Mouse (Mus musculus): ENCODE results near the gene Gm9745. TPM values are rescaled to one million over a fixed set of nuclear protein-coding genes. Genes with fewer than 3 reads are reported as not detected.
"Not testable (repeated sequence)": the region's sequence is repeated elsewhere in the genome, so short reads cannot be mapped to it uniquely, and the experiment has no call there.

The Gm9745 gene
- total and polyA plus RNA-seq, 2 experiments, result not detected

DNA sequence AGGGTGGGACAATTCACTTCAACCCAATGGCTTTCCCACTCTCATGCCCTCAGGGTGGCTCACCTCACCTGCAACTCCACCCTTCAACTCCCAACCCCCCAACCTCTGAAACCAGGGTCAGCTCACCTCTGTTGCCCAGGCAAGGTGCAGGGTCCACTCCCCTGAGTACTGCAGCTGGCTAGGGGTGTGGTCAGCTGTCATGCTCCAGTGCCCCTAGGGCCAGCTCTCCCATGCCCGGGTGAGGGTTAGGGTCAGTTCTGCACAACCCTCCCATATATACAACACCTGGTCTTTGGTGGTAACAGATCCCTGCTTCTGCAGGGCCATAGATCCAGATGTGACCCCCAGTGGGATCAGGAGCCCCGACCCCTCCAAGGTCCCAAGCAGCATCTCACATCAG, 7.1 kb upstream of the Gm9745 start:
- H3K27ac ChIP-seq (replicated peaks; ENCODE audit: insufficient read depth, low read depth, low read length); H3K36me3 ChIP-seq (ENCODE audit: control insufficient read depth, insufficient read depth, low read length); H3K4me1 ChIP-seq (ENCODE audit: control insufficient read depth, insufficient read depth, low read length); H3K9ac ChIP-seq (ENCODE audit: low read depth, low read length); H3K27me3 ChIP-seq (ENCODE audit: control insufficient read depth, insufficient read depth, low read length); H3K79me2 ChIP-seq (ENCODE audit: control insufficient read depth, insufficient read depth, low read length); DNase-seq (ENCODE audit: extremely low read depth, low read depth, low spot score); H3K4me3 ChIP-seq (ENCODE audit: insufficient read depth, low read depth, low read length): not testable (repeated sequence)
- WGBS, result 90% methylated on average over 2 of the region's 2 CpGs

DNA sequence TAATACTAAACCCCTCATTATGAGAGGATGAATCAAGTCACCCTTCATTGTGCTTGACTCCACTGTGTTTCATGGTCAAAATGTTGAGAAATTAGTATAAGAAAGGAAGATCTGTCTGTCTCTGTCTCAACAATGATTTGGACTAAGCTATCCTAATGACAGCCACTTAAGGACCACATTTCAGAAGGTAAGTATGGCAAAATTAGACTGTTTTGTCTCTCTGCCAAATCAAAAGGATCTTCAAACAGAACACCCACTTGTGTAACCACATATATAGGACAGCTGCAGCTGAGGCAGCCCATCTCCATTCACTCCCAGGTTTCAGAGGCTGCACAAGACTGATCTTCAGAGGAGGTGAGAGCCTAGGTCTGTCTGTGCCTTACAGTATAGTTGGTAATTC, 4.5 kb upstream of the Gm9745 start, which contains the start of gene Idi2:
Gene Idi2 (plus strand): TSS at position 301 of the 400 bp plus-strand sequence.
- DNase-seq (ENCODE audit: extremely low read depth, low read depth, low spot score); H3K9ac ChIP-seq (ENCODE audit: low read depth, low read length); H3K4me1 ChIP-seq (ENCODE audit: control insufficient read depth, insufficient read depth, low read length); H3K27me3 ChIP-seq (ENCODE audit: control insufficient read depth, insufficient read depth, low read length); H3K79me2 ChIP-seq (ENCODE audit: control insufficient read depth, insufficient read depth, low read length); H3K27ac ChIP-seq (replicated peaks; ENCODE audit: insufficient read depth, low read depth, low read length); H3K36me3 ChIP-seq (ENCODE audit: control insufficient read depth, insufficient read depth, low read length); H3K4me3 ChIP-seq (ENCODE audit: insufficient read depth, low read depth, low read length): not testable (repeated sequence)

DNA sequence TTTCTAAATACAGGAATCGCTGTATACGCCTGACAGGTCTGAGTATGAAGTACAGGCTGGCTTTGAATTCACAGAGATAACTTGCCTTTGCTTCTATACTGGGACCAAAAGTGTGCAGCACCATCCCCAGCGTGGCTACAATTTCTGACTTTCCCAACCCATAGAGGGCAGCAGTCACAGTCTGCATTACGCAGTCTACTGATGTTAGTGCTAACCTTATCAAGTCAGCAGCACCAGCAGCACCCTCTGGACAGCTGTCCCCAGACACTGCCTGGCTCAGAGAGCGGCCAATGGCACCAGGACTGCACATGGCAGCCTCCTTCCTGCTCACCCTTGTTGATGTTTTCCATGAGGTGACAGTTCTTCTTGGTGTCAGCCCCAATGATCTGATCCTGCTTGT, 4.2 kb downstream of the Gm9745 start:
- DNase-seq (ENCODE audit: extremely low read depth, low read depth, low spot score); H3K27me3 ChIP-seq (ENCODE audit: control insufficient read depth, insufficient read depth, low read length); H3K9ac ChIP-seq (ENCODE audit: low read depth, low read length); H3K79me2 ChIP-seq (ENCODE audit: control insufficient read depth, insufficient read depth, low read length); H3K4me1 ChIP-seq (ENCODE audit: control insufficient read depth, insufficient read depth, low read length); H3K27ac ChIP-seq (replicated peaks; ENCODE audit: insufficient read depth, low read depth, low read length); H3K4me3 ChIP-seq (ENCODE audit: insufficient read depth, low read depth, low read length); H3K36me3 ChIP-seq (ENCODE audit: control insufficient read depth, insufficient read depth, low read length): not testable (repeated sequence)
- WGBS, result no CpG with 5 or more reads among the region's 5 CpGs

DNA sequence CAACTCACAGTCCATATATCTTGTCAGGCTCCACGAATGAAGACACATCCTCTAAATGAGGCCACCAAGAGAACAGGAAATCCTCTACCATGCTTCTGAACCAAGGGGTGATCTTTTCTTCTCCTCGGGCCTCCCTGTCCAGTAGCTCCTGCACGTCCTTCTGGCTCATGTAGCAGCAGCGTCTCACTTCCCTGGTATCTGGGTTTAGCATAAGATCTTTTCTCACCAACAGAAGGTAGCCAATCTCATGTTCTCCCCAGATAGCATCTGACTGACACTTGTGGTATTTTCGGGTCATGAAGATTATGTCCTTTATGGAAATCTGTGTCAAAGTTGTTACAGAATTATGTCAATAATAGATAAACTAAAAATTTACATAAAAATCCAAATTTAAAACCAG, 6.3 kb downstream of the Gm9745 start:
- not testable (repeated sequence) for H3K27me3 ChIP-seq (ENCODE audit: control insufficient read depth, insufficient read depth, low read length); H3K4me3 ChIP-seq (ENCODE audit: insufficient read depth, low read depth, low read length); H3K9ac ChIP-seq (ENCODE audit: low read depth, low read length); H3K27ac ChIP-seq (replicated peaks; ENCODE audit: insufficient read depth, low read depth, low read length); H3K36me3 ChIP-seq (ENCODE audit: control insufficient read depth, insufficient read depth, low read length); H3K4me1 ChIP-seq (ENCODE audit: control insufficient read depth, insufficient read depth, low read length); H3K79me2 ChIP-seq (ENCODE audit: control insufficient read depth, insufficient read depth, low read length); DNase-seq (ENCODE audit: extremely low read depth, low read depth, low spot score)
- WGBS, result 71% methylated on average over 1 of the region's 5 CpGs

DNA sequence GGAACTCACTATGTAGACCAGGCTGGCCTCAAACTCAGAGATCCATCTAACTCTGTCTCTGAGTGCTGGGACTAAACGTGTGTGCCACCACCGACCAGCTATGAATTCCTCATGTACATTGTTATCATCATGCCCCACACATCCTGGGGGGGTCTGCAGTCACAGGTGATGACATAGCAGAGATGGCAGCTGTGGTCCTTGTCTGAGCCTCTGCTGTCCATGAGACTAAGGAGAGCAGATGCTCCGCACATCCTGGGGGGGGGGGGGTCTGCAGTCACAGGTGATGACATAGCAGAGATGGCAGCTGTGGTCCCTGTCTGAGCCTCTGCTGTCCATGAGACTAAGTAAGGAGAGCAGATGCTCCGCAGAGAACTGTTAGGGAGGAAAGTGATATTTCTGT, 6.9 kb downstream of the Gm9745 start:
- not testable (repeated sequence) for H3K9ac ChIP-seq (ENCODE audit: low read depth, low read length); H3K79me2 ChIP-seq (ENCODE audit: control insufficient read depth, insufficient read depth, low read length); H3K27ac ChIP-seq (replicated peaks; ENCODE audit: insufficient read depth, low read depth, low read length); H3K4me1 ChIP-seq (ENCODE audit: control insufficient read depth, insufficient read depth, low read length); DNase-seq (ENCODE audit: extremely low read depth, low read depth, low spot score); H3K36me3 ChIP-seq (ENCODE audit: control insufficient read depth, insufficient read depth, low read length); H3K27me3 ChIP-seq (ENCODE audit: control insufficient read depth, insufficient read depth, low read length); H3K4me3 ChIP-seq (ENCODE audit: insufficient read depth, low read depth, low read length)
- 79% methylated on average over 4 of the region's 4 CpGs for WGBS

DNA sequence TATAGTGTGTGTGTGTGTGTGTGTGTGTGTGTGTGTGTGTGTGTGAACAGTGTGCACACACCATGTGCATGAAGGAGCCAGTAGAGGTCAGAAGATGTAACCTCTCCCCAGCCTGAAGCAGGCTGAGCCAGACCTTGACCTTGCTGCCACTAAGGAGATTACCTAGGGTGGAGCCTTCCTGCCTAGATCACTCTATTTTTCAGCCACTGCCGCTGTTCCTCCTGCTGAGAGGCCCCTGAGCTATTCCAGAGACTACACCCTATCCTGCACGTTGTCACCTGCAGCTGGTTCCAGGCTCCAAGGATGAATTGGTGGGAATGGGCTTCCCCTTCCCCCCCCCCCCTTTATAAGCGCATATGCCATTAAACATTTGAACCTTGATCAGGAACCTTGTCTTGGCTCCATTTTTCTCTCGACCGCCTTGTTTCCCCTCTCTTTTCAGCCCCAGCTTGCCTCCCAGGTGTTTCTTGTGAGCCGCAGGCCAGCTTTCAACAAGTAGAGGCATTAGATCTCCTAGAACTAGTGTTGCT, 10.4 kb downstream of the Gm9745 start:
- not testable (repeated sequence) for H3K4me1 ChIP-seq (ENCODE audit: control insufficient read depth, insufficient read depth, low read length); H3K79me2 ChIP-seq (ENCODE audit: control insufficient read depth, insufficient read depth, low read length); DNase-seq (ENCODE audit: extremely low read depth, low read depth, low spot score); H3K27ac ChIP-seq (replicated peaks; ENCODE audit: insufficient read depth, low read depth, low read length); H3K36me3 ChIP-seq (ENCODE audit: control insufficient read depth, insufficient read depth, low read length); H3K27me3 ChIP-seq (ENCODE audit: control insufficient read depth, insufficient read depth, low read length); H3K4me3 ChIP-seq (ENCODE audit: insufficient read depth, low read depth, low read length); H3K9ac ChIP-seq (ENCODE audit: low read depth, low read length)
- WGBS, result 75% methylated on average over 6 of the region's 6 CpGs

DNA sequence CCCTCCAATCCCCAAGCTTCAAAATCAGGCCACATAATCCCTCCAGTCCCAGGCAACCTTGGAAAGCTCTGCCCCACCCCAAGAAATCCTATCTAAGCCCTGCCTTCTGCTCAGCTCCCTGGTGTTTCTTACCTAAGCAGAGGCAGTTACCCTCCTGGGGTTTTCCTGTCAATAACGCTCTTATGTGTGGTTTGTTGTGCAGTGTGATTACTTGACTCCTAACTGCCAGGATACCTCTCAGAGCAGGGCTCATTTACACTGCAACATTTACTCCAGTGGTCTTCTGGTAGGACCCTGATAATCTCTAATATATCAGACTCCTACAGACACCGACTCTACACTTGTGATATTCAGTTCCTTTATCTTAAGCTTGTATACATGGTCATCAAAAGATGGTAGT, 14.5 kb downstream of the Gm9745 start:
- Histone ChIP-seq H3K4me1 (ENCODE audit: control insufficient read depth, insufficient read depth, low read length) (no peaks in the 10 kb centered on the region), H3K4me3 (ENCODE audit: insufficient read depth, low read depth, low read length) (no peak overlapping the region), H3K9ac (ENCODE audit: low read depth, low read length) (no peak overlapping the region), H3K79me2 (ENCODE audit: control insufficient read depth, insufficient read depth, low read length) (no peaks in the 10 kb centered on the region), H3K27ac (replicated peaks; ENCODE audit: insufficient read depth, low read depth, low read length) (no peak overlapping the region), H3K27me3 (ENCODE audit: control insufficient read depth, insufficient read depth, low read length) (no peaks in the 10 kb centered on the region), H3K36me3 (ENCODE audit: control insufficient read depth, insufficient read depth, low read length) (no peaks in the 10 kb centered on the region)
- TF ChIP-seq CTCF (IDR thresholded peaks at IDR 0.05; ENCODE audit: low read depth, low read length) (no peak), POLR2A (IDR thresholded peaks at IDR 0.05; ENCODE audit: extremely low read depth, insufficient read depth, low read length) (no peak)
- 41% methylated on average over 2 of the region's 2 CpGs for WGBS
- no peak for DNase-seq (ENCODE audit: extremely low read depth, low read depth, low spot score)

DNA sequence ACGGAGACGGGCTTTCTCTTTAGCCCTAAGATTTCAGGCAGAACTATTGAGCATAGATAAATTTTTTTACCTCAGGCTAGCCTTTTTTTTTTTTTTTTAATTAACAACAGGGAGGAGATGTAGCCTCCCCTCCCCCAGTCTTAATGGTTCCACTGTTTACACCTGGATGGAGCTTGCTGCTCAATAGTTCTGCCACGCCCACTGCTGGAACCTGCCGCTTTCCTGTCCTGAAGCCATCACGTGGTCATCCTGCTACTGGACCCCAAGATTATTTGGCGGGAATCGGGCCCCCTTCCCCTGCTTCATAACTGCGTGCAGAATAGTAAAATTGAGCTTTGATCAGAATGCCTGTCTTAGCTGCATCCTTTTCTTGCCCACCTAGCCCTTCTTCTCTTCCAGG, 34.1 kb downstream of the Gm9745 start:
- DNase-seq (ENCODE audit: extremely low read depth, low read depth, low spot score); H3K9ac ChIP-seq (ENCODE audit: low read depth, low read length); H3K36me3 ChIP-seq (ENCODE audit: control insufficient read depth, insufficient read depth, low read length); H3K27me3 ChIP-seq (ENCODE audit: control insufficient read depth, insufficient read depth, low read length); H3K79me2 ChIP-seq (ENCODE audit: control insufficient read depth, insufficient read depth, low read length); H3K27ac ChIP-seq (replicated peaks; ENCODE audit: insufficient read depth, low read depth, low read length); H3K4me1 ChIP-seq (ENCODE audit: control insufficient read depth, insufficient read depth, low read length); H3K4me3 ChIP-seq (ENCODE audit: insufficient read depth, low read depth, low read length): not testable (repeated sequence)
- WGBS, result 93% methylated on average over 8 of the region's 8 CpGs

DNA sequence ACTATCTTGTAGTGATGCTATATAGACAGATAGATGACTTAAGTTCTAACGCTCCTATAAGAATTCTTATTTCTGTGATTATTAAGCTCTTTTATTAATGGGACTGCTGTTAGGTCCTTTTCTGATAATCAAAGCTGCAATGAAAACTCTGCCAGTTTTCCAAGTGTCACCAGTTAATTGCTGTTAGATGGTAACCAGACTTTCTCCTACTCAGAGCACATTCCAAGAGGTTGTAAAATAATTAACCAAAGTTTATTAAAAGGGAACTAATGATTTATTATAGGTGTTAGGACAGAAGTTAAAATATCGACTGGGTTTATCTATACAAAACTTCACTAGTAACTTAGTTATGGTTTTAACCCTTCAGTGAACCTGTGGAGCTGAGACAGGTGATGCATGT, 42.0 kb downstream of the Gm9745 start:
- not testable (repeated sequence) for H3K4me1 ChIP-seq (ENCODE audit: control insufficient read depth, insufficient read depth, low read length); H3K4me3 ChIP-seq (ENCODE audit: insufficient read depth, low read depth, low read length); H3K9ac ChIP-seq (ENCODE audit: low read depth, low read length); H3K79me2 ChIP-seq (ENCODE audit: control insufficient read depth, insufficient read depth, low read length); H3K27ac ChIP-seq (replicated peaks; ENCODE audit: insufficient read depth, low read depth, low read length); H3K36me3 ChIP-seq (ENCODE audit: control insufficient read depth, insufficient read depth, low read length); DNase-seq (ENCODE audit: extremely low read depth, low read depth, low spot score); H3K27me3 ChIP-seq (ENCODE audit: control insufficient read depth, insufficient read depth, low read length)
- 88% methylated on average over 2 of the region's 2 CpGs for WGBS

Data from liver, adult 2 months (tissue).